Mouse (Mus musculus): ENCODE measurements around the gene Cdh1. TPM values are rescaled to one million over a fixed set of nuclear protein-coding genes. Genes with fewer than 3 reads are reported as not detected.
"Not testable (repeated sequence)": the region's sequence is repeated elsewhere in the genome, so short reads cannot be mapped to it uniquely, and the experiment has no call there.

Cdh1 gene
- total RNA-seq, 4 experiments from 2014 or later = 1.9 to 2.9 (median 2.3) TPM

DNA sequence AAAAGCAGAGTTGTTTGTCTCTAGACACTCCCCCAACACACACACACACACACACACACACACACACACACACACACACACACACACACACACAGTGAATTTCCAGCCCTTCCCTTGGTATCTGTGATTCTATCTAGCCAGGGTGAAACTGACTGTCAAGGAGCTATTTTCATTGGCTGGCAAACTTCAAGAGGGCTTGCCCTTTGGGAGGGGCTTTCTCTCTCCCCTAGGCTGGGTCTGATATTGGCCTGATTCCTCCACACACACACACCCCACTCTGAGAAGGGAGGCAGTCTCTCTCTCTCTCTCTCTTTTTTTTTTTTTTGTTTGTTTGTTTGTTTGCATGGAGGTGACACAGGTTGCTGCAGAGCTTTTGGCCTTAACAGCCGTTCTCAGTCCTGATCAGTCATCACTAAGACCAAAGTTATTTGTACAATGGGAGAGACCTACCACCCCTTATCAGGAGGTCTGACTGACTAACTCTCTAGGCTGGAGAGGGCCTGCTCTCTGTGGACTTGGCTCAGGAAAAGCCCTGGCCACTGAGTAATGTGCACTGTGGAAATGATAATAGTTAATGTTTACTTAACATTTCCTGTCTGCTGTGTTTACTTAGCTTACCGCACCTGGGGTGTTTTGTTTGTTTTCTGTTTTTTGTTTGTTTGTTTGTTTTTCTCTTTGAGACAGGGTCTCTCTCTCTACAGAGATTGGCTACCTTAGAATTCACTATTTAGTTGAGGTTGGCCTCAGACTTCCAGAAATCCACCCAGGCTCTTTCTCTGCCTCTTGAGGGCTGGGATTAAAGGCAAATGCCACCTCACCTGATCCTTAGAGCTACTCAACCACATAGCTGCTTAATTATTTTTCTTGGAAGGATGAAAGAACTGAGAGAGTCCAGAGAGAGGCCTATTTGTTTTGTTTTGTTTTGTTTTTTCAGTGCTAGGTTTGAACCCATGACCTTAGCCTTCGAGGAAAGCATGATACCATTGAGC lies 14.4 kb upstream of the Cdh1 start:
- no peak for DNase-seq (ENCODE audit: low spot score in 2 of 2)

DNA sequence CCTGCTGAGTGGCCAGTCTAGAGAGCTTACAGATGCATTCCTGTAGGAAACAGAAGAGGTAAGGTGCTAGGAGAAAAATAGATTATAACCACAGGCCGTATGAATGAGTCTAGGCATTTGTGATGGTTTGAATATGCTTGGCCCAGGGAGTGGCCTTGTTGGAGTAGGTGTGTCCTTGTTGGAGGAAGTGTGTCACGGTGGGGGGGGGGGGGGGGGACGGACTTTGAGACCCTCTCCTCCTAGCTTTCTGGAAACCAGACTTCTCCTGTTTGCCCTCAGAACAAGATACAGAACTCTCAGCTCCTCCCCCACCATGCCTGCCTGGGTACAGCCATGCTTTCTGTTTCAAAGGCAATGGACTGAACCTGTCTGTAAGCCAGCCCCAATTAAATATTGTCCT lies 10.7 kb upstream of the Cdh1 start:
- DNase-seq (ENCODE audit: low spot score in 2 of 2) = no peak

DNA sequence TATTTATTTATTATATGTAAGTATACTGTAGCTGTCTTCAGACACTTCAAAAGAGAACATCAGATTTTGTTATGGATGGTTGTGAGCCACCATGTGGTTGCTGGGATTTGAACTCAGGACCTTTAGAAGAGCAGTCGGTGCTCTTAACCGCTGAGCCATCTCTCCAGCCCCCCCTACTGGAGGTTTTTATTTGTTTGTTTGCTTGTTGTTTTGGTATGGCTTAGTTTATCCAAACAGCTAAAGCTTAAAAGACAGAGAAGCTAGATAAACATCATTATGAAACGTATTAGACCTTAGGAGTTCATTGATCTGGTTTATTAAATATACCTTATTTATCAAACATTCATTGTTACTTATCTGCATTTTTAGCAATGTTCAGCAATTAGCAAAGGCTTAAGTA lies 7.5 kb upstream of the Cdh1 start:
- not testable (repeated sequence) for DNase-seq (ENCODE audit: low spot score in 2 of 2)

DNA sequence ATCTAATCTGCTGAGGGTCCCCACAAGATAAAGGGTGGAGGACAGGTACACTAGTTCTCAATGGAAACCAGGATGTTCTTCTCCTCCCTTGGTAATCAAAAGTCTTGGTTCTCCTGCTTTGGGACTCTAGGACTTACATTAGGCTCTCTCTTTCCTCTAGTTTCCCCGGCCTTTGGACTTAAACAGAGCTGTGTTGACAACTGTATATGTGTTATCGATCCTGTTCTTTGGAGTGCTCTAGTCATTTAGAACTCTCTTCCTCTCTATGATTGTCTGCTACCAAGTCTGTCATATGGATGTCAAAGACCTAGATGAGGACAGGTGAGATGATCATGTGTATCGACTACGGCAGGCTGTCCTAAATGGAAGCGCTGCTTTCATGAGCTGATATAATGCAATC lies 6.1 kb upstream of the Cdh1 start:
- no peak for DNase-seq (ENCODE audit: low spot score in 2 of 2)

DNA sequence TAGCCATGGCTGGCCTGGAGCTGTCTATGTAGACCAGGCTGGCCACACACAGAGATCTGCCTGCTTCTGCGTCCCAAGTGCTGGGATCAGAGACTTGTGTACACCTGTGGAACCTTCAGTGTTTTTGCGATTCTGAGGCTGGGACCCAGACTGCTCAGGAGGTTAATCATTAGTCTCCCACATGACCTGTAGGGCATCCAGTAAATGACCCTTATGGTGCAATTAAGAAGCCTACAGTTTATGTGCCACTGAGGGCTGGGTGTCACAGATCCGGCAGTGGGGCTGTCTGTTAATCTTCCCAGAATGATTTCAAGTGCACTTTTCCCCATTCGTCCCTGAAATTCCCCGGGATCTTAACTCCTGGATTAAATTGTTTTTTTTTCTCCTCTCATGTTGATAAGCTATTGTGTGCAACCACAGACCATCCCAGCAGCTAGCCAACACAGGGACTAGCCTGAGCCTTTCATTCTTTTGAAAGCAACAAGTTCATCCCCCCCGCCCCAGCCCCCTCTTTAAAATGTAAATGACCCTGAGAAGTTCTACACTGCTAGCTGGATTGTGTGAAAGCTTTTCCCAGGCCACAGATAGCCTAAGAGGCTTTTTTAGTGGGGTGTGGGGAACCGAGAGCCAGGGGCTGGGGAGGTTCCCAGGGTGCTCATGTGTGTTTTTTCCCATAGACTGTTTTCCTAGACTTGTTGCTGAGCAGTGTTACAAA lies 3.7 kb upstream of the Cdh1 start:
- no peak for DNase-seq (ENCODE audit: low spot score in 2 of 2)

DNA sequence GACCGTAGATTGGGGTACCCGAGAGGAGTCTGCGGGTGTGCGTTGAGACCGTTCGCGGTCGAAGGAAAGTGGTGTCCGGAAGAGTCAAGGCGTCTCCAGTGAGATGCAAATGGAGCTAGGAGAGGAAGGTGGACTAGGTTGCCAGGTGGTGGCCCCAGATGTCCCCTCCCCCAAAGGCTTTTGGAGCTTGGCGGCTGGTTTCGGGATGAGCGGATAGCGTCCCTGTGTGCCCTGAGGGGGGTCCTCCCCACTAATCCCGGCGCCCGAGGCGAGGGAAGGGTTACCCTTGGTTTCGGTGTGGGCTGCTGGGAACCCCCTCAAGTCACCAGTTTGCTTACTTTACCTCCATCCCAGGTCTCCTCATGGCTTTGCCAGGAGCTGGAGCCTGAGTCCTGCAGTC lies 782 bp downstream of the Cdh1 start:
- no peak for DNase-seq (ENCODE audit: low spot score in 2 of 2)

DNA sequence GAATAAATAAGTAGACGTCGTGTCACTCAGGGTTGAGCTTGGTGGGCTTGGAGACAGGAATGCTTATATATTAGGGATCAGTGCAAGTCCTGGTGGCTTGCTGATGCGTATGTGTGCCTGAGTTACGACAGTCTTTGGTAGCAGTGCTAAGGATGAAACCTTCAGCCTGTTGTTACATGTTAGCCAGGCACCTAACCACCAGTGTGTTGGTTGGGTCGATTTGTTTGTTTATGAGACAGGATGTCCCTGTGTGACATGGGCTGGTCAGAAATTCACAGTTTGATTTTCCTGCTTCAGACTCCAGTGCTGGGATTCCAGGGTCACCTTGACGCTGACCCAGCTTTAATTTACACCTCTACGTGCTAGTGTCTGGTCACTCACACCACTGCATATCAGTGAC lies 2.5 kb downstream of the Cdh1 start:
- no peak for DNase-seq (ENCODE audit: low spot score in 2 of 2)

DNA sequence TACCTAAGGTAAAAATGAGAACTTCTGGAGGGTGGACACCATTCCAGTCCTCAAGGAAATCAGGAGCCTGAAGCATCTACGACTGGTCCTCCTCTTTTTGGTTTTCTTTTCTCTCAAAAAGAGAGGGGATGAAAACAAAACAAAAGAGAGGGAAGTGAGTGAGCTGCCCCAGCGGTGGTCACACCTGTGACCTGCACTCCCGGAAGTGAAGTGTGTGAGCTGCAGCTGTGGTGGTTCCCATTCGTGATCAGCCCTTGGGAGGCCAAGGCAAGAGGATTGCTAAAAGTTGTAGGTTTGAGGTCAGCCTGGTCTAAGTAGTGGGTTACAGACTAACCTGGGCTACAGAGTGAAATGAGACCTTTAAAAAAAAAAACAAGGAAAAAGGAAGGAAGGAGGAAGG lies 3.0 kb downstream of the Cdh1 start:
- no peak for DNase-seq (ENCODE audit: low spot score in 2 of 2)

DNA sequence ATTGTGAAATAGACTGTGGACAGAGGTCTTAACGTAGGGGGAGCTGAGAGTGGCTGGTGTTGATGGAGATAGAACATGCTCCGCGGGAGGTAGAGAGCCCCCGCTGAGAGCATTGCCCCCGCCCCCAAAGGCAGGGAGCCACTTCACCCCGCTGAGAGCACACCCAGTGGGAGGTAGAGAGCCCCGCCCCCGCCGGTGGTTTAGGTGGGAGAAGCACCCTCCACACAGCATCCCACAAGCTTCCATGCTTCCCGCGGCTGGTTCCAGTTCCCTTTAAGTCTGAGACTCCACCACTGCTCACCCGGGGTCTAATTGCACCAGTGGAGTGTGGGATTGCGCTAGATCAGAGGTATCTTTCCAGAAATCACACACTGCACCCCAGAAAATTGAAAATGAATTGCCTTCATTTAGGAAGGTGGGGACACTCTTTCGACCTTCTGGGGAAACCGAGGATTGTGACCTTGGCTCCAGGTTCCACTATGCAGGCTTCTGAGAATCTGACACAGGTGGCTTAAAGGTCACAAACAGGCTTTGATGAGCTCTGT lies 3.5 kb downstream of the Cdh1 start:
- DNase-seq (ENCODE audit: low spot score in 2 of 2) = no peak

DNA sequence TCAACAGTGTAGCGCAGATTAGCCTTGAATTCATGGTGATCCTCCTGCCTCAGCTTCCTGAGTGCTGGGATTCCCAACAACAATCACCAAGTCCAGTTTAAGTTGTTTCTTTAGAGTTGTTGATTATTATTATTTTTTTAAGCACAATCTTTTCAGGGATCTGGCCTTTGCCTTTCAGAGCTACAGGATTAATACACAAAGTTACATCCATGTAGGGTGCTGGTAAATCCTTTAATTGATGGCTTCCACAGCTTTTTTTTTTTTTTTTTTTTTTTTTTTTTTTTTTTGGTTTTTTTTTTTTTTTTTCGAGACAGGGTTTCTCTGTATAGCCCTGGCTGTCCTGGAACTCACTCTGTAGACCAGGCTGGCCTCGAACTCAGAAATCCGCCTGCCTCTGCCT lies 4.6 kb downstream of the Cdh1 start:
- not testable (repeated sequence) for DNase-seq (ENCODE audit: low spot score in 2 of 2)

DNA sequence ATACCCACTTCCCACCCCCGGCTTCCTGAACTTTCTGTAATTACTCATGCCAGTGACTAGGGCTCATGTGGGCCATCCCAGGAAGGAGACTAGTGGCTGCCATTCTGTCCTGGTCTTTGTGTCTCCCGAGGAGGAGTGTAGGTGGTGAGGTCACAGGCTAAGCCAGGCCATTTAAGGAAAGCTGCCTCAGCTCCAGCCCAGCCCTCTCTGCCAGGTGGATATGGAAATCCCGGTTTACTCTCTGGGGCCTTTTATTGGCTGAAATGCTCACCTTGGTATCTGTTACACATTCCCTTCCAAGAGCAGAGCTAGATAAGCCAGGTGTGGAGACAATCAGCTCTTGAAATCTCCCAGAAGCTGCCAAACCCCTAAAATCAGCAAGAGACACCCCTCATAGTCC lies 5.3 kb downstream of the Cdh1 start:
- no peak for DNase-seq (ENCODE audit: low spot score in 2 of 2)

DNA sequence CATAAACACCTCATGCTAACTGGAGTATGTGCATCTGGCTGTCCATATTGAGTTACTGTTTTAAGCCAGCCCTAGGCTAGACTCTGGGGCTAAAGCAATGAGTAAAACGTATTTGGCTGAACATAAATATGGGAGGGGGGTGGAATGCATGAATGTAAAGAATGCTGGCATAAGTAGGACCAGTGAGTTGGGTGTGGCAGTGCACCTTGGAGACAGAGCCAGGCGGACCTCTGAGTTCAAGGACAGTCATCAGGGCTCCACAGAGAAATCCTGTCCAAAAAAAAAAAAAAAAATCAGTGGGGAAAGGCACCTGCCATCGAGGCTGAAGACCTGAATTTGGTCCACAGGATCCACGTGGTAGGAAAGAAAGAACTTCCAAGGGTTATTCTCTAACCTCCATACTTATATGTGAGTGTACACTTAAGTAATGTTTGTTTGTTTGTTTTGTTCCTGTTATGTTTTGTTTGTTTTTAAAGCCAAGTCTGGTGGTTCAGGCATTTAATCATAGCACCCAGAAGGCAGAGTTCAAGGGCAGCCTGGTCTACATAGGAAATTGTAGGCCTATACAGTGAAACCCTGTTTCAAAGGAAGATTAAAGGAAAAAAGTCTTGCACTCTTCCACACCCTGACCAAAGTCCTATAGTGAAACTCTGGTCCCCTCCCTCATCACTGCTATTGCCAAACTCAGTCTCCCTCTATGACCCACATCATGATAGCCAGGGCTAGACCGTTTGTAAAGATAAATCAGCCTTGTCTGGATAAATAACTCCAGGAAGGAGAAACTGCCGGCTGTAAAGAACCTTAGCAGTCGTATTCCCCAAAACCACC lies 6.1 kb downstream of the Cdh1 start:
- no peak for DNase-seq (ENCODE audit: low spot score in 2 of 2)

DNA sequence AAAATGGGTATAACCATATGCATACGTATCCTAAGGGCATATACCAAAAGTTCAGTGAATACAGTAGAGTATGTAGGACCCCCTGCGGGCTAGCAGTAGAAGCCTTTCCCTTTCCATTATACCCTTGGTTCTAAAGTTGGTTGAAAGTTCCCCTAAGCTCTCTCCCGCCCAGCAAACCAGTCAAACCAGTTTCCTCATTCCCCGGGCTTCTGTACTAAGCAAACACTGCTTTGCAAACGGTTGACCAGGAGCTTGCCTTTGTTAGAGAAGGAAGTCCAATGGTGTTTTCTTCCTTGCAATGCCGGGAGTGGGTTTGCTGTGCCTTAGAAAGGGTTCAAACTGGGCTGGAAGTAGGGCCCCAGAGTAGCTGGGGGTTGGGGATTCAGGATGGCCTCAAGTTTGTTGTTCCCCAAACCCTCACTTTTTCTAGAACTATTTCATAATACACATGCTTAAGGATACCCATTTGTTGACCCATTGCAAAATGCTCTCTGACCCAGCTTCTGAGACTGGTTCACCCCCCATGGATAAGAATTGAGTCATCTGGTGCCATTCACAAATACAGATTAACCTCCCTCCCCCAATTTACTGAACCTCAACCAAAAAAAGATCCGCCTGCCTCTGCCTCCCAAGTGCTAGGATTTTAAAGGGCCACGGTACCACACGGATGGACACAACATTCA lies 7.9 kb downstream of the Cdh1 start:
- DNase-seq (ENCODE audit: low spot score in 2 of 2) = no peak

DNA sequence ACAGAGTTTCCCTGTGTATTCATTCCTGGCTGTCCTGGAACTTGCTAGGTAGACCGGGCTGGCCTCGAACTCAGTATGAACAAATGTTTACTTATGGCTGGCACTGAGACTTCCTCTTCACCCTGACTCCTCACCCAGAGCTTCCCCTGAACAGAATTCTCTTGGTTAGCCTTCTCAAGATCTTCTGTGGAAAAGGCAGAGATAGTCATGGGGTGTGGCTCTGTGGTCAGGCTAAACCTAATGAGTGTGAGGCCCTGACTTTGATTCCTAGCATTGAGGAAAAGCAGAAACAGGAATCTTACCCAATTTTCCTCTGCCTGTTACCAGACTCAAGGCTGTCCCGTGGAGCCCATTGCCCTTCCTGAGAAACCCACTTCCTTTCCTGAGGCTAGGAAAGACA lies 8.9 kb downstream of the Cdh1 start:
- no peak for DNase-seq (ENCODE audit: low spot score in 2 of 2)

DNA sequence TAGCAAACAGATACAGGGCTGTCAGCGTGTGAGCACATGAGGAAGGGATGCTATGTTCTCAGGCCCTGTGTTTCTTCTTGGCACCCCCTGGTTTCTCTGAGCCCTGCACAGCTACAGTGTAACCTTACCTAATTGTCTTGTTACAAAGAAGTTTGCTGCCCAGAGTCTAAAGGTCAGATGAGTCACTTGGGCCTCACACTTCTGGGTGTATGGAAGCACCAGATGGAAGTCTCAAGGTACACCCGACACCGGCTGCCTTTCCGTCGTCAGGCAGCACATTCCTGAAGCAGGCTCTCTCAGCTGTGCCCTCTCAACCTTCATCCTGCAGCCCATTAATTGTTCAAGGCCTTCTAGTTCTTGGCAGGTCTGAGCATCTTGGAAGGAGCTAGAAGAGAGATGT lies 11.6 kb downstream of the Cdh1 start:
- DNase-seq (ENCODE audit: low spot score in 2 of 2) = no peak

DNA sequence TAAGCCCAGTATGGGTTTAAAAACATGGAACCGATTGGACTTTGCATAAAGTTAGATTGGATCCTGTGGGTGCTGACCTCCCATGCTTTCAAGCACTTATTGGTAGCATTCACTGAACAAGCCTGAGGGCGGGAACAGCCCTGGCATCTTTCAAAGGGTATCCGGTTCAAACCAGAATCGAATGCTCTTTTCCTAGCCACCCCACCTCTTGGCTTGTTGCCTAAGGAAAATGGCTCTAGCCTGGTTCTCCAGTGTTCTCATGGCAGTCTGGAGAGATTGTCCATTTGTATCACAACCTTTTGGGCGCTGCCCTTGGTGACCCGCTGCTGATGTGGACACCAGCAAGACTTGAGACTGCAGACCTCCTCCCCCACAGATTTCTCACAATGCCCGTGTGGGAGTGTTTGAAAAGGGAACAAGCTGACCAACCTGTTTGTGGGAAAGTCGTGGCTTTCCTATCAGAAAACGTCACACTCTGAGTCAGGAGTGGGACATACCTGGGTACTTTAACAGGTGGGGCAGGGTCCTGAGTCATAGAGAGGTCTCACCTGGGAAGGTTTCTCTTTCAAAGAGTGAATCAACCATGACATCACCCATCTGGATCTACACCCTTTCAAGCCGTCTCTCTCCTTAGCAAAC lies 12.6 kb downstream of the Cdh1 start:
- DNase-seq (ENCODE audit: low spot score in 2 of 2) = no peak

DNA sequence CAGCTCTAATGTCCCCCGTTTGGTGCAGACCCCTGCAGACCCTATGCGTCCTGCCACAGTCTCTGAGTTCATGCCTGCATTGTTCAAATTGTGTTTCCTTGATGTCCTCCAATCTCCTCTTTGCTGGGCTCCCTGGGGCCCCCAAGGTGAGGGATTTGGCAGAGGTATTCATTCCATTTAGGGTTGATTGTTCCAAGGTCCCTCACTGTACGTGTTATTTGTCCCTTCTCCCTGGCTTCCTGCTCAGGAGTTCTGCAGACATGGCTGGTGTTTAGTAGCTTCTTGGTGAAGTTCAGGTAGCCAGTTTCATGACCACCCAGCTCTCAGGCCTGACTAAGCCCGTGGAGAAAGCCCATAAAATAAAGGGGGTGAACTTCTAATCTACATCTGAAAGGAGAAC lies 13.5 kb downstream of the Cdh1 start:
- DNase-seq (ENCODE audit: low spot score in 2 of 2) = no peak

DNA sequence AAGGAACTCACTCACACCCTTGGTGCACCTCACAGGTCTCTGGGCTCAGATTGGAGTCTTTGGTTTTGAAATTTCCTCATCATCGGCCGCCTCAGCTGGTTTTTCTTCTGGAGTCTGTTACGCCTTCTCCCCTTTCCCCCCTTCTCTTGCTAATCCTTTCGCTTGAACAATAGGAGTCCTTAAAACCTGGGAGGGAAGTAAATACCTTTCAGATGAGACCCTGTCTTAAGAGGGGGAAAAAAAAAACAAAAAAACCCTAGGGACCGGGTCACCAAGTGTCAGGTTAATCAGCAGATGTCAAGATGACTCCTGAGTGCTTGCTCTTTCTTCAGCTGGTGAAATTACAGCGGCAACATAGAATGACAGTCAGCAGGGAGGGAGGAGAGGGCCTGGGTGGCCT lies 14.0 kb downstream of the Cdh1 start:
- DNase-seq (ENCODE audit: low spot score in 2 of 2) = no peak

DNA sequence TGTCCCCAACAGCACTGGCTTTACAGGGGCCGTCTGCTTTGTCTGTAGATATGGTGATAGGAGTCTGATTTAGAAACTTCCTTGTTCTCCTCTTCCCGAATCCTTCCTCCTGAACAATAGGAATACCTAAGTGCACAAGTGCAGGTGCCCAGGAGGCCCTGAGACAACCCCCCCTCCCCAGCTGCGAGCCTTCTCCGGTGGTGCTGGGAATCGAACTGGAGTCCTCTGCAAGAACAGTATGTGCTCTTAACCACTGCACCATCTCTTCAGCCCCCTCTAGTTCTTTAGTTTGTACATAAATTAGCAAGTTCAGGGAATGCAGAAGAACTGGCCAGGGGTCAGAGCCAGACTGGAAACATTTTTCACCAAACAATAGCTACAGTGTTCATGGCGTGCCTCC lies 14.7 kb downstream of the Cdh1 start:
- DNase-seq (ENCODE audit: low spot score in 2 of 2) = no peak

DNA sequence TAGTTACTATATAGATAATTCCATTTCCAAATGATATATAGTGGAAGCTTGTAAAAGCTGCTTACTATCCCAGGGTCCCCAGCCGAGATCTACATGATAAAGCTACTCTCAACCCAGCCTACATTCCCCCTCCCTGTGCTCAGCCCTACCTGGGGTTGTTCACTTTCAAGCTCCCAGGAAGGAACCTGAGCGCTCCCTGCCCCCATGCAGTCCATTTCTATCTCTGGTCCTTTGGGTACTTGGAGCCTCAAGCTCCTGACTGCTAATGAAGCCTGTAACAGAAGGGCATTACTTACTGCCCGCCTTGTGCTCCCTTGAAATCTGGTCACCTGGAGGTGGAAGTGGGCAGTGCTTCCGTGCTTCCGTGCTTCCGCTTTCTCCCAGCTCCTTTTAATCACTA lies 15.2 kb downstream of the Cdh1 start:
- DNase-seq (ENCODE audit: low spot score in 2 of 2) = no peak

All from left cerebral cortex, adult 8-10 months (tissue).